Mouse (Mus musculus) forelimb bud, embryonic 11.5 days (tissue): ENCODE results near the gene Nhsl2.
A peak's percentile ranks its signal among the peaks of the same experiment; 100 is the strongest.
"Not testable (repeated sequence)": the region's sequence is repeated elsewhere in the genome, so short reads cannot be mapped to it uniquely, and the experiment has no call there.

ENCODE experiments used
- DNase-seq: peaks from one replicate; pipeline ENCODE4 v3.0.0-alpha.2; 2012; ENCODE audit warnings: low read depth, low spot score

Nhsl2 gene

GRCm38 (mm10) chrX:101849281-101849821 lies at the start of gene Nhsl2:
Nhsl2 (plus strand) TSS chrX:101849385.
- DNase-seq, result peak; percentile 46

DNA sequence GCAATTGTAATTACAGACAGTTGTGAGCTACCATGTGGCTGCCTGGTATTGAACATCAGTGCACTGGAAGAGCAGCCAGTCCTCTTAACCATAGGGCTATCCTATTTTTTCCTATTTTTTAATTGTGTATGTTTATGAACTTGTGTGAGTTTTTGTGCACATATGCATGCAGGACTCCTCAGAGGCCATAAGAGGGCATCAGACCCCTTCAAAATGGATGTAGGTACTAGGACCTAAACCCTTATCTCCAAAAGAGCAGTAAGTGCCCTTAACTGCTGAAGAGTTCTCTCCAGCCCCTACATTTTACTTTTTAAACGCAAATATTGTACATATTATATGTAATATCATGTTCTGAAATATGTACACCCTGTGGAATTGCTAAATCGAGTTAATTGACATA lies 43.7 kb upstream of the Nhsl2 start:
- DNase-seq, result peak; percentile 39

- DNase-seq, result no peak
Observed at GRCm38 (mm10) chrX:101811750-101812149, 37.4 kb upstream of the Nhsl2 start.

DNA sequence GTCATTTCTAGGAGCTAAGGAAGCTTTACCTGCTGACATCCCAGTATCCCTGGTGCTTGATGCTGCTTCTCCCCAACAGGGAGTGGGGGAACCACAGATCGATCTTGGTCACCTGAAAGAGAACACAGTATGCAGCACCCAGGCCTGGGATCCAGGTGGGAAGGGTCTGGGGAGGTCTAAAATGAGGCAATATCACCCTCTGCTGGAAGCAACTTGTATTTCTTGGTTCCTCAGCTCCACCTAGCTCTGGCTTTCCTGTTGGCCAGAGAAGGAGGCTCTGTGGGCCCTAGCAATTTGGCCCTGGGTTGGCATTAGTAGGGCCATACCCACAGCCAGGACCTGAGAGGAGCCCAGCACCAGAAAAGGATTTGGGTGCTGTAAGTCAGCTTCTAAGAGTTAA lies 30.0 kb upstream of the Nhsl2 start:
- peak; percentile 14 for DNase-seq

DNA sequence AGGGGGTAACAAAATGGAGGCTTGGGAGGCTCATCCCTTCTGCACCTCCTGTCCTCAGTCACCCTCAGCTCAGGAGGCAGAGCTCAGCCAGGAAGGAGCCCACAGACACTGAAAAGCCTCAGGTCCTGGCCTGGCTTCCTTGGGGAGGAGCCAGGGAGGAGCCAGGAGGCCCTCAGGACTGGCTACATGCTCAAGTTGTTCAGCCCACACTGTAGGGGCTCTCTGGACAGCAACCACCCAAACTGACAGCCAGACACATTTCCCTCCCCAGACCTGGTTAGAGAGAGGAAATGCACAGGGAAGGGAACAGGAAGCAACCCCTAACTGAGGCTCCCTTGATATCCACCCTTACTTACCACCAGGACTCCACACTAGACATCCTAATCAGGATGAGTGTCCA lies 29.2 kb upstream of the Nhsl2 start:
- not testable (repeated sequence) for DNase-seq

GRCm38 (mm10) chrX:101847191-101847795 lies 1.9 kb upstream of the Nhsl2 start:
- DNase-seq, result peak; percentile 32

GRCm38 (mm10) chrX:101849901-101850551 lies 841 bp downstream of the Nhsl2 start:
- DNase-seq, result peak; percentile 25

GRCm38 (mm10) chrX:101851566-101852354 lies 2.6 kb downstream of the Nhsl2 start:
- no peak for DNase-seq

DNA sequence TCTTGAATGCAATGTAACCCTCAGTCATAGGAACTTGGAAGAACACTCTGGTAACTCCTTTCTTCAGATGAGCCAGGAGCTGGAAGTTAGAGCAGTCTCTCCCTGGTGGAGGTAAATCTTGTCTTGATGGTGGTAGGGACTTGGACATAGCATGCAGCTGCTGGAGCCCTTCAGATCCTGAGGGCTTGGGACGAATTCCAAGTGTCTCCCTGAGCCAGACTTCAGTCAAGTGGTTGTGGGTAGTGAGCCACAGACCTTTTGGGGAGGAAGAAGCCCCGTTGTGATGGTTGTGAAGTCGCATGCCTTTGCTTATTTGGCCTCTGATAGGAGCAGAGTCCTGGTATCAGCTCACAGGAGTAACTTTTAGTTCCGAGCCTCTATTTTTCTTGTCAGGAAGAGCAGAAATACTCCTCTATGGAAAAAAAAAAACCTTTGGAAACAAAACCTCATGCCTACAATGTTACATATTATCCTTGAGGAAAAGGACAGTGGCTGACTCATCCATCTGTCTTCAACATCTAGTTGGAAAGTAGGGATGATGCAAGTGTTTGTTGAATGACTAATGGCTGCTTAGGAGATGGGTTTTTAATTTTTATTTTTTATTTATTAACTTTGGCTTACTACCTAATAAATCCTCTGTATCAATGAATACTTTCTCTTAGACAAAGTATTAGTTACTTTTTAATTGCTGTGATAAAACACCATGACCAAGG lies 14.6 kb downstream of the Nhsl2 start:
- DNase-seq, result no peak

GRCm38 (mm10) chrX:101864788-101865187 lies 15.6 kb downstream of the Nhsl2 start:
- no peak for DNase-seq

DNA sequence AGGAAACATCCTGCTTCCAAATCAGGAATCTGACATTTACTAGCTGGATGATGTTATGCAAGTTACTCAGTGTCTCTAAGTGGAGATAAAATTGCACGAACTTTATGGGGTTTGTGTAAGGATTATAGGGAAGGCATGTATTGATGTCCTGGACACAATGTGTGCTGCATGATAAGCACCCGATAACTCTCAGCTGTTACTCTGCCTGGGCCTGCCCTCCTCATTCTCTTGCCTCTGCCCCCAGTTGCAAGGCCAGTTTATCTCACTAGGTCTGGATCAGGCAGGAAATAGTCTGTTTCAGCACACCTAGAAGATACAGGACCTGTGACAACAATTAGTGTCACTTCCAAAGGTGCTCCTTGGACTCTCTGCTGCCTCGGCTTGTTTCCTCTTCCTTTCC lies 25.0 kb downstream of the Nhsl2 start:
- no peak for DNase-seq

DNA sequence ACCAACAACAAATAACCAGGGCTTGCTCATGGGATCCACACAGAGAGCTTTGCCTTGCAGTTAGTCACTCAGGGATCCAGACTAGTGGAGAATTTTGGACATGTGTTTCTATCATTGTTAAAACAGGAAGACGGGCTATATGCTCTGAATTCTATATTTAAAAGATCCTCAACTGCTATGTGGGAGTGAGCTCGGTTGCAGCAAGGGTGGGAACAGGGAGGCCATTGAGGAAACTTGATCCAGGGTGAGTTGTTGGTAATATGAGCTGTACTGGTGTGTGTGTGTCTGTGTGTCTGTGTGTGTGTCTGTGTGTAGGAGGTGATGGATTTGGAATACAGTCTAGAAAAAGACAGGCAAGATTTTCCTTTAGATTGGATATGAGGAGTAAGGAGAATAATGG lies 25.7 kb downstream of the Nhsl2 start:
- DNase-seq, result no peak

GRCm38 (mm10) chrX:101876136-101876535 lies 27.0 kb downstream of the Nhsl2 start:
- no peak for DNase-seq

- no peak for DNase-seq
Observed at GRCm38 (mm10) chrX:101877840-101878239, 28.7 kb downstream of the Nhsl2 start.

- DNase-seq, result no peak
Observed at GRCm38 (mm10) chrX:101878546-101878945, 29.4 kb downstream of the Nhsl2 start.

GRCm38 (mm10) chrX:101882141-101882751 lies 33.1 kb downstream of the Nhsl2 start:
- no peak for DNase-seq

- DNase-seq, result peak; percentile 28
Observed at GRCm38 (mm10) chrX:101889384-101889783, 40.2 kb downstream of the Nhsl2 start.

DNA sequence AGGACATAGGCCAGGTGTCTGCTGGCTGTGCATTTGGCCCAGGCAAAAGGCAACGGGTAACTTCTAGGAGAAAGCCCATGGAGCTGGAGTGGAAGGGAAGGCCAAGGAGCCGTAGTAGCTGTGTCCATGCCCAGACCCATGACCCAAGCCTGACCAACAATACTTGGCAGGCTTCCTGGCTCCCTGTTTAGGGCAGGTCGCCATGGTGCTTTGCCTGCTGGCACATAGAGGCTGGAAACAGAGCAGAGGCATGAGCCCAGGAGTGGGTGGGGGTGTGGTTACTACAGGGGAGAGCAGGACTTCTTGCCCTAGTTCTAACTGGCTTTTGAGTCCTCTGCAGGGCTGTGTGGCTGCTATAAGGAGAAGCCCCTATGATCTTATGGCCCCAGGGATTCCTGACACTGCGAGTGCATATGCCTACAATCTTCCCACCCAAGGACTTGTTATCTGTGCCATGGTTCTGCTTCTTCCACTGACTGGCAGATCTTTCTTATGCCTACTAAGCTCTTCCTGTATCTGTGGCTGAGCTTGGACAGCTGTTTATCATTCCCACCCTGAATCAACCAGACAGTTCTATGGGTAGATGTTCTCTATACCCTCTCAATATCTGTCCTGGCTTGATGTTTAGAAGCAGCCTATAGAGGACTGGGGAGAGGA lies 40.8 kb downstream of the Nhsl2 start:
- DNase-seq, result no peak

DNA sequence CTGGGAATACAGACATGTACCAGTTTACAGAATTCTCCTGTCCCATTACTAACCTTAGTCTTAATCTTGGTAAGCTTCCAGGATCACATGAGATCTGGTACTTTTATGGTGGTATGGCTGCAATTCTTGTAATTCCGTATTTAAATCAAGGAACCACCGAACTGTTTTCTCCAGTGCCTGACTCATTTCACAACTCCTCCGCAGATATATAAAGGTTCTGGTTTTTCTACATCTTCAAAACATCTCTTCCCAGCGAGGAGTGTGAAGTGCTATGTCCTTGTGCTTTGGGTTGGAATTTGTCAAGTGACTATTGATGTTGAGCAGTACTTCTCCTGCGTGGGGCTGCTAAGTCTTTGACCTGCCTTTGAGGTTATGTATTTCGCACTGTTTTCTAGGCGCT lies 44.6 kb downstream of the Nhsl2 start:
- no peak for DNase-seq

- no peak for DNase-seq
Observed at GRCm38 (mm10) chrX:101898341-101898740, 49.2 kb downstream of the Nhsl2 start.
